Mouse (Mus musculus): ENCODE results near the gene Gm11214. TPM values are rescaled to one million over a fixed set of nuclear protein-coding genes. Genes with fewer than 3 reads are reported as not detected.

Gm11214 gene
- total RNA-seq, 1 experiment from 2014 or later, result not detected

- no peak for ATAC-seq (replicated peaks; ENCODE audit: low read depth, poor library complexity, severe bottlenecking)
These were observed 2.6 kb upstream of the Gm11214 start for GRCm38 (mm10) chr4:63665738-63666137.

- no peak for ATAC-seq (replicated peaks; ENCODE audit: low read depth, poor library complexity, severe bottlenecking)
These were observed 1.3 kb downstream of the Gm11214 start for GRCm38 (mm10) chr4:63661857-63662256.

- ATAC-seq (replicated peaks; ENCODE audit: low read depth, poor library complexity, severe bottlenecking), result no peak
These were observed 1.8 kb downstream of the Gm11214 start for GRCm38 (mm10) chr4:63661426-63661825.

- ATAC-seq (replicated peaks; ENCODE audit: low read depth, poor library complexity, severe bottlenecking), result peak; percentile 43
These were observed 3.4 kb downstream of the Gm11214 start for GRCm38 (mm10) chr4:63659775-63660174.

- no peak for ATAC-seq (replicated peaks; ENCODE audit: low read depth, poor library complexity, severe bottlenecking)
These were observed 4.1 kb downstream of the Gm11214 start for GRCm38 (mm10) chr4:63659086-63659485.

- peak; percentile 42; the same call in 1 of the 2 replicates for ATAC-seq (replicated peaks; ENCODE audit: low read depth, poor library complexity, severe bottlenecking)
These were observed 8.8 kb downstream of the Gm11214 start for GRCm38 (mm10) chr4:63654381-63654780.

GRCm38 (mm10) chr4:63643956-63644726 is 19.0 kb downstream of the Gm11214 start:
- ATAC-seq (replicated peaks; ENCODE audit: low read depth, poor library complexity, severe bottlenecking), result peak; percentile 45; the same call in 1 of the 2 replicates

- ATAC-seq (replicated peaks; ENCODE audit: low read depth, poor library complexity, severe bottlenecking), result no peak
These were observed 23.3 kb downstream of the Gm11214 start for GRCm38 (mm10) chr4:63639842-63640241.

GRCm38 (mm10) chr4:63638603-63639002 is 24.6 kb downstream of the Gm11214 start:
- ATAC-seq (replicated peaks; ENCODE audit: low read depth, poor library complexity, severe bottlenecking), result no peak

GRCm38 (mm10) chr4:63633181-63633580 is 30.0 kb downstream of the Gm11214 start:
- no peak for ATAC-seq (replicated peaks; ENCODE audit: low read depth, poor library complexity, severe bottlenecking)

GRCm38 (mm10) chr4:63627111-63627510 is 36.1 kb downstream of the Gm11214 start:
- ATAC-seq (replicated peaks; ENCODE audit: low read depth, poor library complexity, severe bottlenecking), result peak; percentile 5; the same call in 1 of the 2 replicates

GRCm38 (mm10) chr4:63625563-63626080 is 37.6 kb downstream of the Gm11214 start:
- peak; percentile 89 for ATAC-seq (replicated peaks; ENCODE audit: low read depth, poor library complexity, severe bottlenecking)

- 0 out of 2 replicates have a peak, but pooled peaks have one; percentile 28 for ATAC-seq (replicated peaks; ENCODE audit: low read depth, poor library complexity, severe bottlenecking)
These were observed 40.8 kb downstream of the Gm11214 start, which contains the start of gene Tex48 for GRCm38 (mm10) chr4:63622378-63622835. Gene Tex48, minus strand, starts transcription at chr4:63622428.

- 0 out of 2 replicates have a peak, but pooled peaks have one; percentile 23 for ATAC-seq (replicated peaks; ENCODE audit: low read depth, poor library complexity, severe bottlenecking)
These were observed 41.3 kb downstream of the Gm11214 start for GRCm38 (mm10) chr4:63621861-63622260.

Other genes with a start within 250 kb of the Gm11214 start
- 0.97 and 4.7 TPM in 2 replicates for gene Whrn, start 167.4 kb downstream of the Gm11214 start, total RNA-seq (2017)
- 75.4 and 77.0 TPM in 2 replicates for gene Atp6v1g1, start 118.6 kb downstream of the Gm11214 start, total RNA-seq (2017)
- gene Tmem268, start 104.6 kb downstream of the Gm11214 start, total RNA-seq (2017), result 14.9 and 33.9 TPM in 2 replicates
- not detected in 2 replicates for gene Gm11213, start 58.1 kb downstream of the Gm11214 start, total RNA-seq (2017)
- not detected in 2 replicates for gene Tex48, start 41.0 kb downstream of the Gm11214 start, total RNA-seq (2017)
- gene Tnfsf15, start 81.7 kb upstream of the Gm11214 start, total RNA-seq (2017), result not detected in 2 replicates
- 1.1 and 2.3 TPM in 2 replicates for gene Tnfsf8, start 198.0 kb upstream of the Gm11214 start, total RNA-seq (2017)